Mouse (Mus musculus) kidney, adult 2 months (tissue): ENCODE results near the gene Prkce. TPM values are rescaled to one million over a fixed set of nuclear protein-coding genes. Genes with fewer than 3 reads are reported as not detected.

Source experiments
- DNase-seq: peaks from one replicate; pipeline ENCODE4 v3.0.0; 2021
- H3K27ac ChIP-seq: fragments of 200-500 bp; 2 replicates; pipeline ENCODE4 v1.5.1; 2012; ENCODE audit warnings: low read depth, low read length, control low read depth, inconsistent platforms; ENCODE audit not compliant: insufficient read depth
- H3K27me3 ChIP-seq: fragments of 200-500 bp; replicated peaks from 2 replicates; pipeline ENCODE4 v1.6.1; 2012; ENCODE audit warnings: mild to moderate bottlenecking, moderate library complexity, low read length, inconsistent platforms; ENCODE audit not compliant: control insufficient read depth, insufficient read depth
- H3K36me3 ChIP-seq: fragments of 200-500 bp; 2 replicates; pipeline ENCODE4 v1.6.1; 2012; ENCODE audit warnings: mild to moderate bottlenecking, moderate library complexity, low read length, inconsistent platforms; ENCODE audit not compliant: control insufficient read depth, insufficient read depth
- H3K4me1 ChIP-seq: fragments of 200-500 bp; 2 replicates; pipeline ENCODE4 v1.6.1; 2011; ENCODE audit warnings: low read length; ENCODE audit not compliant: control insufficient read depth, insufficient read depth
- H3K4me3 ChIP-seq: fragments of 200-500 bp; 2 replicates; pipeline ENCODE4 v1.5.1; 2011; ENCODE audit warnings: mild to moderate bottlenecking, low read depth, low read length, control low read depth; ENCODE audit not compliant: insufficient read depth
- CTCF ChIP-seq: fragments of 200-500 bp; conservative IDR thresholded peaks from 2 replicates; pipeline ENCODE4 v1.5.1; 2011; ENCODE audit warnings: low read depth, mild to moderate bottlenecking, control low read depth, low read length, moderate library complexity, mixed read lengths; ENCODE audit not compliant: insufficient read depth, insufficient read length
- POLR2A ChIP-seq: fragments of 200-500 bp; IDR thresholded peaks from one replicate; pipeline ENCODE4 v1.6.1; 2011; ENCODE audit warnings: low read depth, low read length, control low read depth
- WGBS: fragments of 180-500 bp; shearing (Covaris S2); methylation state at CpG from one replicate; pipeline ENCODE4 v1.1.7; 2018; 5-methylcytosine and 5-hydroxymethylcytosine counted together
- polyA plus RNA-seq: library from polyadenylated mRNA; depleted of rRNA; stranded (reverse); fragments of >200 nt; gene quantifications from 2 replicates; pipeline ENCODE4 v1.2.3, GENCODE M21; 2012

Prkce gene
- polyA plus RNA-seq, 1 experiment = 6.1 TPM

DNA sequence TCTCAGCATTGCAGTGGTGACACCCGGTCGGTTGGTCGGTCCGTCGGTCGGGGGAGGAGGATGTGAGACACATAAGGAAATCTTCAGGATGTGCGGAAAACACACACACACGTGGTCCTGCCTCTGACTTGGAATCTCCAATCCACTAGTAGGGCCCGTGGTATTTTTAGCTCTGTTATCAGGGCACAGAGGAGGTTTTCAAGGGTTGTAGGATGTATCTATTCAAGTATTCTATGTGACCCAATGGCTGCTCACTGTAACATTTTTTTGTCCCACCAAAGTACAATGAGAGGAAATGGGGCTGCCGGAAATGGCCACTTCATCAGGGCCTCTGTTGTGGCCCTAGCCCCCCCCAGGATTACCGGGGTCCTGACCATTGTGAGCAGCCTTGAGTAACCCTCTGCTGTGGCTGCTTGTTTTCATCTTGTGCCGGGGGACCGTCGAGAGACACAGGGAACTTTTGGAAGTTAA is 135.3 kb downstream of the Prkce start:
- peak; percentile 74 for DNase-seq
- H3K36me3 ChIP-seq = no peaks in the 10 kb centered on the region
- H3K27me3 ChIP-seq = no peaks in the 10 kb centered on the region
- no peak overlapping the region for H3K4me3 ChIP-seq
- 73% methylated on average over 14 of the region's 14 CpGs for WGBS
- TF ChIP-seq CTCF (no peak), POLR2A (no peak)
- peak overlapping the region; percentile 58; the same call in 1 of the 2 replicates for H3K27ac ChIP-seq
- H3K4me1 ChIP-seq = peaks cover 10% of the 10 kb centered on the region; the same call in 1 of the 2 replicates

DNA sequence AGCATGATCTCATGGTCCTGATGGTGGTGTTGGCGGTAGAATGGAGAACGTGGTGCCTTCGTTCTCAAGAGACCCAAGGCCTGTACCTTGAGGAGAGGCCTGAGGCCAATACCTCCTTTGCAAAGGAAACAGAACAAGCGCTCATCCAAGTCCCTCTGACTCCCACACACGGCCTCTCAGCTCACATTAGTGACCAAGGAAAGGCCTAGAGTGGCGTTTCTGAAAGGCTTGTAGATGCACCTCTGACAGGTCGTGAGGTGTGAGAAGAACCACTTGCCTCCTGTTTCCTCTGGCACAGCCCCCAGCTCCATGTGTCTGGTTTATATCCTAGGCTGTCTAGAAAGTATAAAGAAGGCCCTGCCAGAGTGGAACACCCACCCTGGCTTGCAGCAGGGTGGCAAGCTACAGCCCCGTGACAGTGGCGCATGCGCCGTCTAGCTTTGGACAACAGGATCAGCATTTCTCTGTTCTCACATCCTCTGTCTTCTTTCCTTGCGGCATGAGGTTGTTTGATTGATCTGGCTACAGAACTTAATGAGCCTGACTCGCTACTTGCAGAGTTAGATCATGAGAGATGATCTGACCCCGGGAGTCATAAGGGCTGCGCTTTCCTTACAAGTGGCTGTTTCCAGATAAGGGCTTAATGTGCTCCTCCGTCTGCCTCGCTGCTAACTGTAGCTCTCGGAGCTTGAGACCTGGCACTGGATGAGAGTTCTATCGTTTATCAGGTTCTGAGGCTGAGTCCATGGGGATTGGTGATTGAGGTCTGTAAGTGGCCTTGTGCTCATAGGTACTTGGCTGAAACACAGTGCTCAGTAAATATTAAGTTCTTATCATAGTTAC is 136.0 kb downstream of the Prkce start:
- no peak for TF ChIP-seq CTCF
- no peak for TF ChIP-seq POLR2A
- peaks cover 10% of the 10 kb centered on the region; the same call in 1 of the 2 replicates for H3K4me1 ChIP-seq
- H3K36me3 ChIP-seq = no peaks in the 10 kb centered on the region
- H3K4me3 ChIP-seq = no peak overlapping the region
- WGBS = 77% methylated on average over 19 of the region's 19 CpGs
- peak overlapping the region; percentile 40; the same call in 1 of the 2 replicates for H3K27ac ChIP-seq
- H3K27me3 ChIP-seq = no peaks in the 10 kb centered on the region
- DNase-seq = no peak

DNA sequence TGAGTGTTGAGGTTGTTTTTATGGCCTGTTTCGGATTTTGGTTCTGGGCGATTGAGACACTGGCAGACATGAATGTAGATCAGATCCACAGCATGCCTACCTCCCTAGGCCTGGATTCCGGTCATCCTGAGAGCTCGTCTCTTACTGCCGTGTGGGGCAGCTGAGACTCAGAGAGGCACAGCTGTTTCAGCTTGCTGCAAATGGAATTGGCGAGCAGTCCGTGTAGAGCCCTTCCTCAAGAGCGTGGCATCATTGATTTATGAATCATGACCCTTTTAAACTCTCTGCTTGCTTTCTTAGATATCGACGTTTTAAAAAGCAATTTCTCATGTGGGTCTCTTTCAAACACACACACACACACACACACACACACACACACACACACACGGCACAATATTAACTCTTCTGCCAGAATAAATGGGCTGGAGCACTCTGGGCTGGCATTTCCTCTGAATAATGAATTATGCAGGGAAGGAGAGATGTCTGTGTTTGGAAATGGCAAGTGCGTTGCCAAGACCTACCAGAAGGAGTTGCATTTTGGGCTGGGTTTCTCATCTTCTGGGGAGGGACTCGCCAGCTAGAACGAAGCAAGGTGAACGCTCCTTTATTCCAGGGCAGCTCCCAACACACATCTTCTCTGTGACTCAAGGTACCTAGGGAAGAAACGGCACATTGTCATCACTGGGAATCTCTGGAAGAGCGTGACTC is 137.5 kb downstream of the Prkce start:
- 70% methylated on average over 17 of the region's 17 CpGs for WGBS
- DNase-seq = no peak
- Histone ChIP-seq H3K36me3 (no peaks in the 10 kb centered on the region), H3K4me1 (peaks cover 10% of the 10 kb centered on the region; the same call in 1 of the 2 replicates), H3K4me3 (no peak overlapping the region), H3K27ac (no peak overlapping the region), H3K27me3 (no peaks in the 10 kb centered on the region)
- TF ChIP-seq POLR2A = no peak
- TF ChIP-seq CTCF = no peak

DNA sequence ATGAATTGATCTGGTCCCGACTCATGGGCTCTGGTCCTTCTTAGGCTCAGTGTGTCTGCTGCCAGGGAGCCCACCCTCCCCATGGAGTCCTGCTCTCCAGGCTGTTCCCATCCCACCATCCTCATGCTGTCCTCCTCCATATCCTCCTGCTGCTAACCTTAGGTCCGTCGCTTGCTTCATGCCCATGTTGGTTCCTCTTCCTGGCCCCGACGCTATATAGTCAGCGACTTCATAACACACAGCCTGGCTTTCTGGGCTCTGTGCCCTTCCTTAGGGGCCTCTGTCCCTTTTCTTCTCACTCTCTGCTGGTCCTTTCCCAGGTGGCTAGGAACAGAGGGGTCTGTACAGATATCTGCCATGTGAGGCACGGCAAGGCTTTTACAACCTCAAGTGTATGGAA is 138.6 kb downstream of the Prkce start:
- Histone ChIP-seq H3K27ac (no peak overlapping the region), H3K4me1 (peaks cover 10% of the 10 kb centered on the region; the same call in 1 of the 2 replicates), H3K27me3 (no peaks in the 10 kb centered on the region), H3K36me3 (no peaks in the 10 kb centered on the region), H3K4me3 (no peak overlapping the region)
- TF ChIP-seq CTCF (no peak), POLR2A (no peak)
- no peak for DNase-seq
- 94% methylated on average over 7 of the region's 7 CpGs for WGBS

DNA sequence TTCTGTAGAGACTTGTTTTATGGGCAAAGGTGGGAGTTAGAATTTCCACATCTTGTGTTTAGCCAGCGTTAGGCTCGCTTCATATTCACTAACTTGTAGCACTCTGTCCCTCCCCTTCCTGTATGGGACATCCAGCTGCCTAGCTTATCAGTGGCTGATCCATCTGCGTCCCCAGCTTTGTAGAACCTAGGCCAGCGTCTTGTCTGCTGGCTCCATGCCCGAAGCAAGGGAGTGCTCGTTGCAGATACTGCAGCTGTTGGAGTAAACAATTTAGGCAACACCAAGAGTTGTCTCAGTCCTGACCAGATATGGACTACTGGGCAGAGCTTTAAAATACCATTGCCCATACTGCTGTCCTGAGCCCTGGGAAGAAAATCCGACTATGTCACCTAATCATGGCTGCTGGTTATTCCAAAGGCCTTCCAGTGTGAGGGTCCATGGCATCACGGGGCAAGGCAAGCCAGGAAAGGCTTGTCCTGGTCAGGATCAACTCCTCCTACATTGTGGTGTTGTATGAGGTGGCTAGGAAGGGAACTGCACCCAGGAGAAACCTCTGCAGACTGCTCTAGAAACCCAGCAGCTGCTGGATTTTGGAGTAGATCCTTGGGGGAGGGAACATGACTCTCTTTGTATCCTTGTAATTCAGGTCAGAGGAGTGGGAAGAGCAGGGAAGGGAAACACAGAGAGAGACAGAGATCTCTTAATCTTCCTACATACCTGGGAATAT is 146.0 kb downstream of the Prkce start:
- peak; percentile 48 for DNase-seq
- 64% methylated on average over 8 of the region's 8 CpGs for WGBS
- H3K27ac ChIP-seq = 0 out of 2 replicates have a peak overlapping the region, but pooled peaks have one; percentile 8
- no peaks in the 10 kb centered on the region for H3K36me3 ChIP-seq
- no peaks in the 10 kb centered on the region; the same call in 1 of the 2 replicates for H3K4me1 ChIP-seq
- TF ChIP-seq CTCF (no peak), POLR2A (no peak)
- H3K27me3 ChIP-seq = no peaks in the 10 kb centered on the region
- H3K4me3 ChIP-seq = no peak overlapping the region

DNA sequence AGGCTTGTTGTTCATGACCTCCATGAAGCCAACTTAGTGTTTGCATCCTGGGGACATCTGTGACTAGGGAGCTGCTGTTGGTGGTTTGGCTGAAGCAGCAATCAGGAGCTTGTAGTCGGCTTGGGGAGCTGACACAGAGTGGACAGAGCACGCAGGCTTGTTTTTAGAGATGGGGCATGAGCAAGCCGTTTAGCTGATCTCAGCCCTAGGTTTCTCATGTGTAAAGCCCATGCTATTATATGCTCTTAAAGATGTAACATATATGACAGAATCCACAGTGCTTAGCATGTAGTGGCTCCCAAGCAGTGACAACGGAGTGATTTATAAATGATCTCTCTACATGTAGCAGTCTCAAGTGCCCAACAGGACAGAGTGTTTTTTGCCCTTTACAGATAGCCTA is 148.3 kb downstream of the Prkce start:
- Histone ChIP-seq H3K4me1 (no peaks in the 10 kb centered on the region; the same call in 1 of the 2 replicates), H3K27me3 (no peaks in the 10 kb centered on the region), H3K36me3 (no peaks in the 10 kb centered on the region), H3K4me3 (no peak overlapping the region), H3K27ac (no peak overlapping the region)
- no peak for DNase-seq
- TF ChIP-seq CTCF (no peak), POLR2A (no peak)
- WGBS = 86% methylated on average over 4 of the region's 4 CpGs
